Mouse (Mus musculus): Measurements from ENCODE around the gene Prf1.

- TF ChIP-seq POLR2A (IDR thresholded peaks at IDR 0.05; ENCODE audit: insufficient read length, low read depth): no peak
- TF ChIP-seq MYOD1 (IDR thresholded peaks at IDR 0.05; ENCODE audit: control insufficient read depth in 1 of 3, insufficient read length in 2 of 3, low read depth in 2 of 3): peak in 1 of 3 experiments; percentile 45
- TF ChIP-seq USF1 (IDR thresholded peaks at IDR 0.05; ENCODE audit: low read depth): no peak
These were observed 21.9 kb upstream of the Prf1 start for GRCm38 (mm10) chr10:61275669-61276110.

All from myocyte (in vitro differentiated cells).